20 mouse cellular contexts compared by ENCODE assay signal in genomic region chr1:75509586-75509985, GRCm38 (mm10). TPM values are rescaled to one million over a fixed set of nuclear protein-coding genes. Genes with fewer than 3 reads are reported as not detected.
DNase-seq lines count a peak whose midpoint lies in the region; ATAC-seq and TF ChIP-seq lines count a peak whose summit lies in the region.
"Had no signal": no experiment of that assay in that cellular context is flagged by ENCODE, and none has a peak within 500 bp of the region (broad histone marks: within the 10 kb centered on the region; RNA-seq: fewer than 3 reads in every experiment).

No protein-coding gene starts in this region.

- peak overlapping the region; percentile 87 for H3K27ac ChIP-seq in heart, postnatal 0 days (ENCODE audit: low read depth)
- H3K27ac ChIP-seq: forebrain, embryonic 10.5 days; hindbrain, embryonic 12.5 days; liver, embryonic 13.5 days had no signal

- H3K4me3 ChIP-seq in heart, postnatal 0 days (ENCODE audit: low read depth, low read length): no peak overlapping the region
- H3K4me3 ChIP-seq: forebrain, embryonic 10.5 days; hindbrain, embryonic 12.5 days; liver, embryonic 13.5 days; myocyte had no signal

- WGBS in heart, postnatal 0 days: 57% methylated on average over 20 of the region's 20 CpGs

- no peaks in the 10 kb centered on the region for H3K9me3 ChIP-seq in heart, postnatal 0 days (replicated peaks; ENCODE audit: control insufficient read depth, low read length)
- H3K9me3 ChIP-seq: forebrain, embryonic 10.5 days; hindbrain, embryonic 12.5 days; liver, embryonic 13.5 days had no signal

- TF ChIP-seq EP300 in heart, postnatal 0 days (IDR thresholded peaks at IDR 0.05; ENCODE audit: low read depth): no peak

- intact Hi-C loops in heart, postnatal 14 days (cut with DNase I): no loop called here

- ATAC-seq in heart, postnatal 0 days (ENCODE audit: insufficient read depth, low read depth): no peak

- H3K4me2 ChIP-seq in heart, postnatal 0 days (ENCODE audit: low read depth, low read length): no peak overlapping the region
- H3K4me2 ChIP-seq: hindbrain, embryonic 12.5 days; liver, embryonic 13.5 days had no signal

- H3K27me3 ChIP-seq in heart, postnatal 0 days (ENCODE audit: control insufficient read depth, insufficient read depth, low read length): no peaks in the 10 kb centered on the region

- no peaks in the 10 kb centered on the region for H3K36me3 ChIP-seq in heart, postnatal 0 days (replicated peaks; ENCODE audit: control insufficient read depth, insufficient read depth, low read length)
- H3K36me3 ChIP-seq: forebrain, embryonic 10.5 days; hindbrain, embryonic 12.5 days; liver, embryonic 13.5 days had no signal

- peak; percentile 45 for DNase-seq in adrenal gland, postnatal 14 days
- no peak for DNase-seq in adrenal gland, adult 18-20 months (ENCODE audit: low spot score in 2 of 2)
- no peak for DNase-seq in heart, postnatal 0 days (ENCODE audit: low spot score)
- DNase-seq in heart, postnatal 14 days: no peak
- DNase-seq in ovary, adult 18-20 months (ENCODE audit: low spot score): peak; percentile 67
- DNase-seq in ovary, postnatal 10 days (ENCODE audit: low spot score): no peak
- peak; percentile 69 for DNase-seq in testis, postnatal 14 days (ENCODE audit: low spot score)
- no peak for DNase-seq in embryo, embryonic 10.5 days (ENCODE audit: low spot score)
- DNase-seq: cerebellum, adult 11-12 months; gastrocnemius, postnatal 25 days; kidney, adult 11 months; layer of hippocampus, postnatal 36 days; left cerebral cortex, postnatal 4 days; liver, embryonic 13.5 days; thymus, adult 18-20 months had no signal

- H3K4me1 ChIP-seq in heart, postnatal 0 days (ENCODE audit: control insufficient read depth, insufficient read depth): peaks cover 53% of the 10 kb centered on the region

- no peak overlapping the region for H3K9ac ChIP-seq in heart, postnatal 0 days (replicated peaks; ENCODE audit: low read depth, low read length)
- H3K9ac ChIP-seq: hindbrain, embryonic 12.5 days; liver, embryonic 13.5 days had no signal

- TF ChIP-seq CTCF in heart, postnatal 0 days (IDR thresholded peaks at IDR 0.05; ENCODE audit: low read depth): no peak

RNA-seq across cellular contexts. Expression of gene Inha, which starts 2.7 kb away (rescaled TPM):
- total RNA-seq in adrenal gland, postnatal 14 days (2021): 85.9 and 116 TPM in 2 replicates
- 10 to 100 TPM; 18.2 to 29.6 TPM for total RNA-seq in adrenal gland, adult 18-20 months (2021)
- total RNA-seq in heart, postnatal 0 days (2014; rRNA removed; ENCODE audit: low replicate concordance): 5.7 and 8.2 TPM in 2 replicates
- 6.4 and 7.3 TPM in 2 replicates for polyA plus RNA-seq in heart, postnatal 0 days (2015; fragmentation: Nextera tagmentation; extraction: Ambion mirVana)
- total RNA-seq in heart, postnatal 14 days (2021): 1 to 10 TPM; 6.0 to 7.8 TPM
- total RNA-seq: common myeloid progenitor, adult 5-6 weeks; neutrophil, adult 5-6 weeks had no signal

RNA-seq across cellular contexts. Expression of gene Obsl1, which starts 3.3 kb away (rescaled TPM):
- total RNA-seq in adrenal gland, postnatal 14 days (2021): 98.3 and 99.4 TPM in 2 replicates
- total RNA-seq in adrenal gland, adult 18-20 months (2021): 10 to 100 TPM; 48.9 to 54.4 TPM
- total RNA-seq in heart, postnatal 0 days (2014; rRNA removed; ENCODE audit: low replicate concordance): 293 and 367 TPM in 2 replicates
- 45.8 and 46.8 TPM in 2 replicates for polyA plus RNA-seq in heart, postnatal 0 days (2015; fragmentation: Nextera tagmentation; extraction: Ambion mirVana)
- total RNA-seq in heart, postnatal 14 days (2021): 100 to 1,000 TPM; 166 to 172 TPM
- total RNA-seq: neutrophil, adult 5-6 weeks had no signal

RNA-seq across cellular contexts. Expression of gene Stk11ip, which starts 11.7 kb away (rescaled TPM):
- 15.4 and 21.7 TPM in 2 replicates for total RNA-seq in adrenal gland, postnatal 14 days (2021)
- 10 to 100 TPM; 12.6 to 19.5 TPM for total RNA-seq in adrenal gland, adult 18-20 months (2021)
- total RNA-seq in heart, postnatal 0 days (2014; rRNA removed; ENCODE audit: low replicate concordance): 16.4 and 18.4 TPM in 2 replicates
- 7.3 and 8.3 TPM in 2 replicates for polyA plus RNA-seq in heart, postnatal 0 days (2015; fragmentation: Nextera tagmentation; extraction: Ambion mirVana)
- total RNA-seq in heart, postnatal 14 days (2021): 10 to 100 TPM; 10.3 to 13.9 TPM

RNA-seq across cellular contexts. Expression of gene Tmem198, which starts 30.3 kb away (rescaled TPM):
- total RNA-seq in adrenal gland, postnatal 14 days (2021): 2.9 and 3.3 TPM in 2 replicates
- 1 to 10 TPM; 3.5 to 6.2 TPM for total RNA-seq in adrenal gland, adult 18-20 months (2021)
- not detected in 2 replicates for total RNA-seq in heart, postnatal 0 days (2014; rRNA removed; ENCODE audit: low replicate concordance)
- polyA plus RNA-seq in heart, postnatal 0 days (2015; fragmentation: Nextera tagmentation; extraction: Ambion mirVana): 0.61 and 0.81 TPM in 2 replicates
- total RNA-seq in heart, postnatal 14 days (2021): under 1 TPM; 0.26 to 0.88 TPM

RNA-seq across cellular contexts. Expression of gene Chpf, which starts 30.5 kb away (rescaled TPM):
- 40.7 and 47.0 TPM in 2 replicates for total RNA-seq in adrenal gland, postnatal 14 days (2021)
- 10 to 100 TPM; 58.9 to 59.1 TPM for total RNA-seq in adrenal gland, adult 18-20 months (2021)
- 47.7 and 53.3 TPM in 2 replicates for total RNA-seq in heart, postnatal 0 days (2014; rRNA removed; ENCODE audit: low replicate concordance)
- 19.1 and 19.3 TPM in 2 replicates for polyA plus RNA-seq in heart, postnatal 0 days (2015; fragmentation: Nextera tagmentation; extraction: Ambion mirVana)
- total RNA-seq in heart, postnatal 14 days (2021): 10 to 100 TPM; 29.5 to 30.1 TPM

Comparison
In these comparisons a context has a peak if more than half of its experiments do, and no peak if none do; other contexts are left out.
1. DNase-seq: peak in adrenal gland, postnatal 14 days (single experiment), ovary, adult 18-20 months (single experiment) and testis, postnatal 14 days (single experiment); none in adrenal gland, adult 18-20 months (0 of 2), heart, postnatal 0 days (single experiment), heart, postnatal 14 days (0 of 2), ovary, postnatal 10 days (single experiment) and embryo, embryonic 10.5 days (single experiment).